Mouse (Mus musculus): ENCODE results near the gene Mrpl14.

DNA sequence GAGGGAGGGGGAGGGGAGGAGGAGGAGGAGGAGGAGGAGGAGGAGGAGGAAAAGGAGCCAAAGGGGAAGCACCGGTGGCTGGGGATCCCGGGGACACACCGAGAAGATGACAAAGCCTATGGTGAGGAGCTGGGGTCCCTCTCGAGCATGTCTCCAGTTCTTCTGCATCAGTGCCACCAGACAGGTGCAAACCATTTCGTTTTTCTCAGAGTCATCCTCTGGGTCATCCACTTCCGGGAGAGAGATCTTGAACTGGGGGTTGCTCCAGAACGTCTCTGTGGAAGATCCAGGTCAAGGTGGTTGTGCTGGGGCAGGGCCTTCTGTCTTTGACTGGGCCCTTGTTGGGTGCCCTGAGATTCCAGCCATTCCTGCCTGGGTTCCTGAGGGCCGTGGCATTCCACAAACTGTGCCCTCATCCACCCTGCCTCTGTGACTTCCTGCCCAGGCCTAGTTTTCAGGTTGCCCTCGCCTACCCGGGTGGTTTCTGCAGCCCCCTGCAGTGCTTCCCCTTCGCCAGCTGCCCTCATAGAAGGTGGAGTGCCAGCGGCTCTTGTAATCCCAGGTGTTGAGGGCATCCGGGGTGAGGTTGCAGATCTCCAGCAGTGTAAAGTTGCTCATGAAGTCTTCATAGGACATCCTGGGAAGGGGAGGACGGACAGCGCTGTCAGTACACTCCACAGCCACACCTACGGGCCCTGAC, 47.4 kb upstream of the Mrpl14 start:
- no peak for TF ChIP-seq POLR2A (IDR thresholded peaks at IDR 0.05; ENCODE audit: low read depth, low read length)
- no peak for TF ChIP-seq CTCF (IDR thresholded peaks at IDR 0.05; ENCODE audit: borderline replicate concordance, insufficient read depth, low read length)
